Mouse (Mus musculus): ENCODE results near the gene Mtus2.

- TF ChIP-seq CTCF (IDR thresholded peaks at IDR 0.05; ENCODE audit: extremely low read depth, insufficient read depth, insufficient read length, insufficient replicate concordance) (no peak), POLR2A (IDR thresholded peaks at IDR 0.05; ENCODE audit: low read depth, low read length) (no peak)
Observed at GRCm38 (mm10) chr5:147915038-147915566, 42.0 kb upstream of the Mtus2 start.
